Mouse (Mus musculus): ENCODE results near the gene Itga6. TPM values are rescaled to one million over a fixed set of nuclear protein-coding genes. Genes with fewer than 3 reads are reported as not detected.

The Itga6 gene
- polyA plus RNA-seq (2014; fragmentation: Illumina TruSeq; extraction: RNeasy Lipid Tissue Mini Kit (QIAGEN cat#74804); ENCODE audit: low read depth, low replicate concordance): 275 TPM

GRCm38 (mm10) chr2:71745610-71746374 lies at the start of gene Itga6:
Itga6 (plus strand) TSS chr2:71745616.

DNA sequence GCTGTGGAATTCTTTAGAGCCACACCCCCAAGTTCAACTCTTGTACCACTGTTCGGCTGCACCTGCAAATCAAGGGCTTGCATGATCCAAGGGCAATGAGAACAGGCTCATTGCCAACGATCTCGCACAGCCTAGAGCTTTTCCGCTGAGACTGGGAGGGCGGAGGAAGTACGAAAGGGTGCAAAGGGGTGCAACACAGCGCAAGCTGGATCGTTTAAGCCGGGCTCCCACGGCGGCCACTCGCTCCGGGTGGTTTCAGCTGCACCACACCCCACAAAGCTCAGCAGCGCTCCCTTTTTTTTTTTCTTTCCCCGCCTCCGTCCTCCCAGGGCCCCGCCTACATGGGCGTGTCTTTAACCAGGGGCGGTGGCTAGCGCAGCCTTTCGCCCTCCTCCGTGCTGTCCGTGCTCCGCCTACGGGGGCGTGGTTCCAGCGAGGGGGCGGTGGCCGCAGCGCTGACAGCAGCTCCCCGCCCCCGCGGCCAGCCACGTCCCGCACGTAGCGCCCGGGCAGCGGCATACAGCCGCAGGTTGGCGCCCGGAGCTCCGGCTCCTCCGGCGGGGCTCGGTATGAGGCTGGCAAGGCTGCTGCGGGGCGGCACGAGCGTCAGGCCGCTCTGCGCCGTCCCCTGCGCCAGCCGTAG lies 127.5 kb downstream of the Itga6 start, which contains the start of gene Pdk1:
TSS of gene Pdk1 (plus strand) at position 424 of the 643 bp plus-strand sequence.

Other genes starting within 250 kb of the Itga6 start
- gene Dlx1, start 217.5 kb upstream of the Itga6 start, polyA plus RNA-seq (2014; fragmentation: Illumina TruSeq; extraction: RNeasy Lipid Tissue Mini Kit (QIAGEN cat#74804); ENCODE audit: low read depth, low replicate concordance): not detected
- gene Dlx2, start 198.9 kb upstream of the Itga6 start, polyA plus RNA-seq (2014; fragmentation: Illumina TruSeq; extraction: RNeasy Lipid Tissue Mini Kit (QIAGEN cat#74804); ENCODE audit: low read depth, low replicate concordance): not detected
- 69.1 TPM for gene Pdk1, start 127.6 kb downstream of the Itga6 start, polyA plus RNA-seq (2014; fragmentation: Illumina TruSeq; extraction: RNeasy Lipid Tissue Mini Kit (QIAGEN cat#74804); ENCODE audit: low read depth, low replicate concordance)
- gene Rapgef4, start 235.6 kb downstream of the Itga6 start, polyA plus RNA-seq (2014; fragmentation: Illumina TruSeq; extraction: RNeasy Lipid Tissue Mini Kit (QIAGEN cat#74804); ENCODE audit: low read depth, low replicate concordance): 6.7 TPM